In the genomic region with DNA sequence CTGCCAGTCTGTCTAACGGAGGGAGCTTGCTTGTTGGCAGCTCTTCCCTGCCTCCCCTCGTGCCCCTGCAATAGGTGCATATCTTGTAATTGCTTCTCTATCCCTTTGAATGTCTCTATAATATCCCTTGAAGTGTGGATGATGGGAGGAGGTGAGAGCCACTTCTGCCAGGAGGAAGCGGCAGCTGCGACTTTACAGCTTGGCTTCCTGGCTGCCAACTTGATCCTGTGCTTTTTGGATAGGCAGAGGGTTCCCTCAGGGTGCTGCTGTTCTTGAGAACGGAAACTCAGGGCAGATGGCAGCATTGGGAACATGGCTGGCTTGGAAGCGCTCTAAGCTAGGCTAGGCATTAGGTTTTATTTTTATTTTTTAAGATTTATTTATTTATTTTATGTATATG, we compare ENCODE assay signal across 14 mouse cellular contexts.
DNase-seq lines count a peak whose midpoint lies in the region; ATAC-seq and TF ChIP-seq lines count a peak whose summit lies in the region.
"Had no signal": no experiment of that assay in that cellular context is flagged by ENCODE, and none has a peak within 500 bp of the region (broad histone marks: within the 10 kb centered on the region; RNA-seq: fewer than 3 reads in every experiment).

No protein-coding gene starts in this region.

- TF ChIP-seq CTCF in hindbrain, postnatal 0 days (IDR thresholded peaks at IDR 0.05; ENCODE audit: low read depth) = no peak
- no peak for TF ChIP-seq CTCF in forebrain, postnatal 0 days (IDR thresholded peaks at IDR 0.05; ENCODE audit: low read depth)

- H3K36me3 ChIP-seq in hindbrain, postnatal 0 days (ENCODE audit: insufficient read depth, low read length) = no peaks in the 10 kb centered on the region; the same call in 1 of the 2 replicates
- peaks cover 3% of the 10 kb centered on the region for H3K36me3 ChIP-seq in hindbrain, embryonic 13.5 days
- no peaks in the 10 kb centered on the region for H3K36me3 ChIP-seq in forebrain, postnatal 0 days (ENCODE audit: insufficient read depth)

- peak; percentile 74 for DNase-seq in hindbrain, postnatal 0 days (ENCODE audit: low spot score)
- DNase-seq in cerebellum, adult 18-20 months = peak; percentile 68 to 76
- peak; percentile 71 for DNase-seq in forebrain, postnatal 0 days
- peak; percentile 71 for DNase-seq in left cerebral cortex, postnatal 4 days
- DNase-seq in ovary, postnatal 14 days (ENCODE audit: low spot score) = no peak
- DNase-seq in adrenal gland, postnatal 25 days = no peak
- DNase-seq: gastrocnemius, postnatal 10 days; lung, adult 2 months; retina, postnatal 1 day; thymus, postnatal 36 days had no signal

- H3K4me2 ChIP-seq in hindbrain, postnatal 0 days (ENCODE audit: low read depth, low read length) = no peak overlapping the region
- H3K4me2 ChIP-seq in hindbrain, embryonic 13.5 days = no peak overlapping the region
- no peak overlapping the region for H3K4me2 ChIP-seq in forebrain, postnatal 0 days (ENCODE audit: low read depth)
- H3K4me2 ChIP-seq: embryonic facial prominence, embryonic 13.5 days; limb, embryonic 13.5 days had no signal

- no peaks in the 10 kb centered on the region for H3K27me3 ChIP-seq in hindbrain, postnatal 0 days (ENCODE audit: insufficient read depth, low read length)
- H3K27me3 ChIP-seq in hindbrain, embryonic 13.5 days = no peaks in the 10 kb centered on the region
- no peaks in the 10 kb centered on the region for H3K27me3 ChIP-seq in forebrain, postnatal 0 days (ENCODE audit: insufficient read depth, low read length)
- H3K27me3 ChIP-seq: embryonic facial prominence, embryonic 13.5 days; limb, embryonic 13.5 days had no signal

- intact Hi-C loops in left cerebral cortex, postnatal 4 days (cut with DNase I) = no loop called here

- H3K4me1 ChIP-seq in hindbrain, postnatal 0 days (ENCODE audit: insufficient read depth, low read length) = no peaks in the 10 kb centered on the region
- H3K4me1 ChIP-seq in hindbrain, embryonic 13.5 days (replicated peaks) = peaks cover 7% of the 10 kb centered on the region
- no peaks in the 10 kb centered on the region for H3K4me1 ChIP-seq in forebrain, postnatal 0 days (ENCODE audit: insufficient read depth)

- H3K9me3 ChIP-seq in hindbrain, postnatal 0 days (ENCODE audit: low read length) = no peaks in the 10 kb centered on the region
- H3K9me3 ChIP-seq in hindbrain, embryonic 13.5 days = no peaks in the 10 kb centered on the region
- H3K9me3 ChIP-seq in forebrain, postnatal 0 days (ENCODE audit: low read length) = no peaks in the 10 kb centered on the region
- H3K9me3 ChIP-seq: embryonic facial prominence, embryonic 13.5 days; limb, embryonic 13.5 days had no signal

- 0 out of 2 replicates have a peak overlapping the region, but pooled peaks have one; percentile 48 for H3K27ac ChIP-seq in hindbrain, postnatal 0 days
- no peak overlapping the region for H3K27ac ChIP-seq in hindbrain, embryonic 13.5 days
- H3K27ac ChIP-seq in forebrain, postnatal 0 days (ENCODE audit: low read depth, low read length) = no peak overlapping the region
- H3K27ac ChIP-seq: embryonic facial prominence, embryonic 13.5 days; kidney, postnatal 0 days; limb, embryonic 13.5 days had no signal

- peak; percentile 80 for ATAC-seq in hindbrain, postnatal 0 days
- no peak for ATAC-seq in hindbrain, embryonic 13.5 days (ENCODE audit: low FRiP score)
- peak; percentile 84 for ATAC-seq in forebrain, postnatal 0 days

- H3K9ac ChIP-seq in hindbrain, postnatal 0 days (replicated peaks; ENCODE audit: low read length) = no peak overlapping the region
- no peak overlapping the region for H3K9ac ChIP-seq in hindbrain, embryonic 13.5 days
- H3K9ac ChIP-seq in forebrain, postnatal 0 days = no peak overlapping the region
- H3K9ac ChIP-seq: embryonic facial prominence, embryonic 13.5 days; limb, embryonic 13.5 days had no signal

- 56% methylated on average over 6 of the region's 6 CpGs for whole genome bisulfite sequencing in hindbrain, postnatal 0 days
- 90% methylated on average over 6 of the region's 6 CpGs for WGBS in hindbrain, embryonic 13.5 days
- 54% methylated on average over 6 of the region's 6 CpGs for WGBS in forebrain, postnatal 0 days

- H3K4me3 ChIP-seq in hindbrain, postnatal 0 days (ENCODE audit: low read length) = no peak overlapping the region
- H3K4me3 ChIP-seq in hindbrain, embryonic 13.5 days = no peak overlapping the region
- no peak overlapping the region for H3K4me3 ChIP-seq in forebrain, postnatal 0 days (ENCODE audit: low read depth, low read length)
- H3K4me3 ChIP-seq: embryonic facial prominence, embryonic 13.5 days; limb, embryonic 13.5 days had no signal

Comparison
In these comparisons a context has a peak if more than half of its experiments do, and no peak if none do; other contexts are left out.
1. DNase-seq: peak in hindbrain, postnatal 0 days (single experiment), cerebellum, adult 18-20 months (2 of 2), forebrain, postnatal 0 days (single experiment) and left cerebral cortex, postnatal 4 days (single experiment); none in ovary, postnatal 14 days (single experiment) and adrenal gland, postnatal 25 days (single experiment).